8 mouse cellular contexts compared by ENCODE assay signal in genomic region chr17:24752415-24753394, GRCm38 (mm10). TPM values are rescaled to one million over a fixed set of nuclear protein-coding genes. Genes with fewer than 3 reads are reported as not detected.
DNase-seq lines count a peak whose midpoint lies in the region; ATAC-seq lines count a peak whose summit lies in the region.

Gene Hs3st6 (plus strand): TSS chr17:24752988.

- H3K9ac ChIP-seq in lung, embryonic 15.5 days: peak within 1 kb of the TSS; percentile 43; the same call in 1 of the 2 replicates
- H3K9ac ChIP-seq in intestine, embryonic 15.5 days: peak within 1 kb of the TSS; percentile 34

- peak within 1 kb of the TSS; percentile 97 for H3K4me2 ChIP-seq in lung, embryonic 15.5 days
- H3K4me2 ChIP-seq in intestine, embryonic 15.5 days (replicated peaks): peak within 1 kb of the TSS; percentile 99

- H3K4me3 ChIP-seq in lung, embryonic 15.5 days: peak within 1 kb of the TSS; percentile 54
- peak within 1 kb of the TSS; percentile 51 for H3K4me3 ChIP-seq in intestine, embryonic 15.5 days (replicated peaks)
- H3K4me3 ChIP-seq in megakaryocyte, embryonic 14.5 days (replicated peaks): peak within 1 kb of the TSS; percentile 90

- no peaks in the 10 kb centered on the region for H3K9me3 ChIP-seq in lung, embryonic 15.5 days
- H3K9me3 ChIP-seq in intestine, embryonic 15.5 days: no peaks in the 10 kb centered on the region
- H3K9me3 ChIP-seq in megakaryocyte, embryonic 14.5 days: no peaks in the 10 kb centered on the region

- ATAC-seq in lung, embryonic 15.5 days (ENCODE audit: borderline replicate concordance, extremely low read depth, low FRiP score, low TSS enrichment): peak; percentile 87
- ATAC-seq in intestine, embryonic 15.5 days: peak; percentile 98

- peaks cover 70% of the 10 kb centered on the region for H3K27me3 ChIP-seq in lung, embryonic 15.5 days
- H3K27me3 ChIP-seq in intestine, embryonic 15.5 days (replicated peaks): peaks cover 57% of the 10 kb centered on the region
- peaks cover 93% of the 10 kb centered on the region for H3K27me3 ChIP-seq in megakaryocyte, embryonic 14.5 days (replicated peaks)

- WGBS in lung, embryonic 15.5 days: under 1% methylated on average over 80 of the region's 82 CpGs
- WGBS in intestine, embryonic 15.5 days: 1% methylated on average over 58 of the region's 82 CpGs

- no peaks in the 10 kb centered on the region for H3K36me3 ChIP-seq in lung, embryonic 15.5 days
- no peaks in the 10 kb centered on the region for H3K36me3 ChIP-seq in intestine, embryonic 15.5 days
- no peaks in the 10 kb centered on the region for H3K36me3 ChIP-seq in megakaryocyte, embryonic 14.5 days (replicated peaks; ENCODE audit: low read length)

- peaks cover 13% of the 10 kb centered on the region; the same call in 1 of the 2 replicates for H3K4me1 ChIP-seq in lung, embryonic 15.5 days
- peaks cover 12% of the 10 kb centered on the region for H3K4me1 ChIP-seq in intestine, embryonic 15.5 days (replicated peaks)
- peaks cover 38% of the 10 kb centered on the region for H3K4me1 ChIP-seq in megakaryocyte, embryonic 14.5 days

- H3K27ac ChIP-seq in lung, embryonic 15.5 days: no peak within 1 kb of the TSS
- no peak within 1 kb of the TSS for H3K27ac ChIP-seq in intestine, embryonic 15.5 days

- DNase-seq in lung, postnatal 25 days (ENCODE audit: low spot score): no peak
- peak; percentile 59 for DNase-seq in embryo, embryonic 10 days (ENCODE audit: low spot score)
- no peak for DNase-seq in layer of hippocampus, adult 9-11 months
- no peak for DNase-seq in right cerebral cortex, postnatal 4 days
- no peak for DNase-seq in left cerebral cortex, adult 18-20 months (ENCODE audit: low spot score in 2 of 2)

RNA-seq across cellular contexts. Expression of gene Hs3st6, which starts in this region (rescaled TPM):
- polyA plus RNA-seq in lung, embryonic 15.5 days (2015; fragmentation: Nextera tagmentation; extraction: Ambion mirVana): 2.5 and 3.4 TPM in 2 replicates
- polyA plus RNA-seq in intestine, embryonic 15.5 days (2015; fragmentation: Nextera tagmentation; extraction: Ambion mirVana): 0.78 and 0.81 TPM in 2 replicates
- not detected in 2 replicates for polyA plus RNA-seq in megakaryocyte, embryonic 14.5 days (2012; ENCODE audit: insufficient read depth, low replicate concordance)
- total RNA-seq in left cerebral cortex, adult 18-20 months (2021): 1 to 10 TPM in 1 of 2 experiments, under 1 TPM in 1; 0.30 to 1.0 TPM

Comparison
In these comparisons a context has a peak if more than half of its experiments do, and no peak if none do; other contexts are left out.
1. Peak in ATAC-seq, H3K4me3 ChIP-seq, H3K9ac ChIP-seq and H3K4me2 ChIP-seq in intestine, embryonic 15.5 days; RNA of the gene not detected or under 1 TPM.